Mouse (Mus musculus) heart, adult 2 months (tissue): ENCODE results near the gene Ctsw.

Source experiments
- CTCF ChIP-seq: fragments of 200-600 bp; IDR thresholded peaks from 2 replicates; pipeline ENCODE4 v1.8.1; 2022; ENCODE audit warnings: antibody characterized with exemption, mild to moderate bottlenecking, moderate library complexity
- EP300 ChIP-seq: fragments of 200-500 bp; IDR thresholded peaks from 2 replicates; pipeline ENCODE4 v1.6.1; 2011; ENCODE audit warnings: low read depth, low read length, control low read depth; ENCODE audit not compliant: insufficient read depth
- POLR2A ChIP-seq: fragments of 200-500 bp; IDR thresholded peaks from 2 replicates; pipeline ENCODE4 v1.6.1; 2011; ENCODE audit warnings: mild to moderate bottlenecking, low read depth, low read length, control low read depth; ENCODE audit not compliant: insufficient read depth

- TF ChIP-seq CTCF (peak; percentile 74), POLR2A (no peak), EP300 (peak; percentile 55; the same call in 1 of the 2 replicates)
These were observed 35.1 kb downstream of the Ctsw start for GRCm38 (mm10) chr19:5432992-5433852.
